Comparison of ENCODE assay signal across 15 mouse cellular contexts in genomic region chr1:127015894-127016245, GRCm38 (mm10).
DNase-seq lines count a peak whose midpoint lies in the region; ATAC-seq and TF ChIP-seq lines count a peak whose summit lies in the region.
"Had no signal": no experiment of that assay in that cellular context is flagged by ENCODE, and none has a peak within 500 bp of the region (broad histone marks: within the 10 kb centered on the region; RNA-seq: fewer than 3 reads in every experiment).

No protein-coding gene starts in this region.

- H3K4me3 ChIP-seq in forebrain, embryonic 12.5 days (replicated peaks): no peak overlapping the region
- H3K4me3 ChIP-seq in forebrain, embryonic 11.5 days (ENCODE audit: low read depth, low read length): no peak overlapping the region
- no peak overlapping the region for H3K4me3 ChIP-seq in midbrain, embryonic 13.5 days (replicated peaks)
- H3K4me3 ChIP-seq in midbrain, embryonic 11.5 days (ENCODE audit: low read depth, low read length): no peak overlapping the region
- H3K4me3 ChIP-seq in limb, embryonic 14.5 days (replicated peaks; ENCODE audit: low read length): no peak overlapping the region
- H3K4me3 ChIP-seq: liver, embryonic 13.5 days; lung, embryonic 15.5 days had no signal

- intact Hi-C loops in left cerebral cortex, postnatal 4 days (cut with DNase I): loop anchor here (5.0 to 10.0 kb wide), 2 partner anchors 189 to 441 kb away; partner anchors contain the start of gene Mgat5

- H3K4me2 ChIP-seq in forebrain, embryonic 12.5 days: no peak overlapping the region
- H3K4me2 ChIP-seq in forebrain, embryonic 11.5 days (ENCODE audit: low read depth, low read length, severe bottlenecking): no peak overlapping the region
- H3K4me2 ChIP-seq in midbrain, embryonic 13.5 days (replicated peaks): no peak overlapping the region
- no peak overlapping the region for H3K4me2 ChIP-seq in midbrain, embryonic 11.5 days
- no peak overlapping the region for H3K4me2 ChIP-seq in limb, embryonic 14.5 days (replicated peaks; ENCODE audit: low read depth, low read length, severe bottlenecking)
- H3K4me2 ChIP-seq: liver, embryonic 13.5 days; lung, embryonic 15.5 days had no signal

- no peak for DNase-seq in forebrain, embryonic 11.5 days (ENCODE audit: low spot score)
- no peak for DNase-seq in midbrain, embryonic 11.5 days (ENCODE audit: low spot score, missing footprints)
- peak; percentile 18 for DNase-seq in limb, embryonic 14.5 days (ENCODE audit: low spot score)
- DNase-seq in retina, postnatal 1 day: peak; percentile 68
- DNase-seq in right cerebral cortex, postnatal 10 days (ENCODE audit: low spot score in 2 of 2): no peak
- DNase-seq in left cerebral cortex, postnatal 4 days: no peak
- DNase-seq: adrenal gland, postnatal 14 days; cerebellum, adult 9-10 months; gastrocnemius, postnatal 14 days; kidney, adult 8-10 months; liver, embryonic 13.5 days; right cerebral cortex, adult 18-20 months had no signal

- no peak for TF ChIP-seq POLR2A in limb, embryonic 14.5 days (IDR thresholded peaks at IDR 0.05; ENCODE audit: borderline replicate concordance, extremely low read depth, insufficient read depth, insufficient read length)

- no peaks in the 10 kb centered on the region for H3K27me3 ChIP-seq in forebrain, embryonic 12.5 days
- no peaks in the 10 kb centered on the region for H3K27me3 ChIP-seq in forebrain, embryonic 11.5 days (ENCODE audit: control insufficient read depth, insufficient read depth, low read length)
- no peaks in the 10 kb centered on the region for H3K27me3 ChIP-seq in midbrain, embryonic 13.5 days
- H3K27me3 ChIP-seq in midbrain, embryonic 11.5 days (ENCODE audit: control insufficient read depth, insufficient read depth, low read length): no peaks in the 10 kb centered on the region
- H3K27me3 ChIP-seq in limb, embryonic 14.5 days (ENCODE audit: control insufficient read depth, insufficient read depth, low read length): no peaks in the 10 kb centered on the region
- H3K27me3 ChIP-seq: liver, embryonic 13.5 days; lung, embryonic 15.5 days had no signal

- 74% methylated on average over 4 of the region's 4 CpGs for WGBS in forebrain, embryonic 12.5 days
- 79% methylated on average over 4 of the region's 4 CpGs for whole genome bisulfite sequencing in forebrain, embryonic 11.5 days
- WGBS in midbrain, embryonic 13.5 days: 63% methylated on average over 4 of the region's 4 CpGs
- 87% methylated on average over 4 of the region's 4 CpGs for WGBS in midbrain, embryonic 11.5 days
- WGBS in limb, embryonic 14.5 days: 19% methylated on average over 4 of the region's 4 CpGs

- ATAC-seq in forebrain, embryonic 12.5 days (ENCODE audit: low FRiP score): 0 out of 2 replicates have a peak, but pooled peaks have one; percentile 18
- ATAC-seq in forebrain, embryonic 11.5 days (replicated peaks; ENCODE audit: low FRiP score): no peak
- ATAC-seq in midbrain, embryonic 13.5 days: 0 out of 2 replicates have a peak, but pooled peaks have one; percentile 21
- no peak for ATAC-seq in midbrain, embryonic 11.5 days (ENCODE audit: low FRiP score)
- no peak for ATAC-seq in limb, embryonic 14.5 days (ENCODE audit: low FRiP score, low read depth)

- no peaks in the 10 kb centered on the region for H3K36me3 ChIP-seq in forebrain, embryonic 12.5 days (replicated peaks)
- H3K36me3 ChIP-seq in forebrain, embryonic 11.5 days (ENCODE audit: control insufficient read depth, insufficient read depth, low read length): no peaks in the 10 kb centered on the region
- no peaks in the 10 kb centered on the region for H3K36me3 ChIP-seq in midbrain, embryonic 13.5 days
- H3K36me3 ChIP-seq in midbrain, embryonic 11.5 days (ENCODE audit: control insufficient read depth, insufficient read depth, low read length): no peaks in the 10 kb centered on the region
- H3K36me3 ChIP-seq in limb, embryonic 14.5 days (ENCODE audit: control insufficient read depth, insufficient read depth, low read length): no peaks in the 10 kb centered on the region
- H3K36me3 ChIP-seq: liver, embryonic 13.5 days; lung, embryonic 15.5 days had no signal

- no peaks in the 10 kb centered on the region for H3K9me3 ChIP-seq in forebrain, embryonic 12.5 days
- no peaks in the 10 kb centered on the region for H3K9me3 ChIP-seq in forebrain, embryonic 11.5 days (ENCODE audit: control insufficient read depth, low read length)
- no peaks in the 10 kb centered on the region for H3K9me3 ChIP-seq in midbrain, embryonic 13.5 days
- no peaks in the 10 kb centered on the region for H3K9me3 ChIP-seq in midbrain, embryonic 11.5 days (ENCODE audit: control insufficient read depth, low read length)
- no peaks in the 10 kb centered on the region for H3K9me3 ChIP-seq in limb, embryonic 14.5 days (ENCODE audit: control insufficient read depth, low read length)
- H3K9me3 ChIP-seq: liver, embryonic 13.5 days; lung, embryonic 15.5 days had no signal

- H3K4me1 ChIP-seq in forebrain, embryonic 12.5 days: peaks cover 20% of the 10 kb centered on the region
- H3K4me1 ChIP-seq in forebrain, embryonic 11.5 days (replicated peaks; ENCODE audit: control insufficient read depth, insufficient read depth, low read length): 0 out of 2 replicates have a peak, but pooled peaks cover 2% of the 10 kb centered on the region
- H3K4me1 ChIP-seq in midbrain, embryonic 13.5 days (replicated peaks): peaks cover 17% of the 10 kb centered on the region
- peaks cover 2% of the 10 kb centered on the region; the same call in 1 of the 2 replicates for H3K4me1 ChIP-seq in midbrain, embryonic 11.5 days (ENCODE audit: control insufficient read depth, insufficient read depth, low read length)
- peaks cover 12% of the 10 kb centered on the region for H3K4me1 ChIP-seq in limb, embryonic 14.5 days (ENCODE audit: control insufficient read depth, insufficient read depth, low read length)
- H3K4me1 ChIP-seq: liver, embryonic 13.5 days had no signal

- no peak overlapping the region for H3K9ac ChIP-seq in forebrain, embryonic 12.5 days
- H3K9ac ChIP-seq in forebrain, embryonic 11.5 days (ENCODE audit: low read length): no peak overlapping the region
- no peak overlapping the region for H3K9ac ChIP-seq in midbrain, embryonic 13.5 days (replicated peaks)
- no peak overlapping the region for H3K9ac ChIP-seq in midbrain, embryonic 11.5 days (ENCODE audit: low read length)
- H3K9ac ChIP-seq in limb, embryonic 14.5 days (ENCODE audit: low read depth, low read length, severe bottlenecking): no peak overlapping the region
- H3K9ac ChIP-seq: liver, embryonic 13.5 days; lung, embryonic 15.5 days had no signal

- H3K27ac ChIP-seq in forebrain, embryonic 12.5 days: peak overlapping the region; percentile 77; the same call in 1 of the 2 replicates
- no peak overlapping the region for H3K27ac ChIP-seq in forebrain, embryonic 11.5 days (ENCODE audit: low read depth, low read length)
- peak overlapping the region; percentile 70 for H3K27ac ChIP-seq in midbrain, embryonic 13.5 days
- no peak overlapping the region for H3K27ac ChIP-seq in midbrain, embryonic 11.5 days (ENCODE audit: low read depth, low read length)
- H3K27ac ChIP-seq in limb, embryonic 14.5 days (replicated peaks; ENCODE audit: low read depth, low read length): no peak overlapping the region
- H3K27ac ChIP-seq: liver, embryonic 13.5 days; lung, embryonic 15.5 days had no signal

Comparison
In these comparisons a context has a peak if more than half of its experiments do, and no peak if none do; other contexts are left out.
1. ATAC-seq: peak in forebrain, embryonic 12.5 days (single experiment) and midbrain, embryonic 13.5 days (single experiment); none in forebrain, embryonic 11.5 days (single experiment), midbrain, embryonic 11.5 days (single experiment) and limb, embryonic 14.5 days (single experiment).
2. H3K27ac ChIP-seq: peak in forebrain, embryonic 12.5 days (single experiment) and midbrain, embryonic 13.5 days (single experiment); none in forebrain, embryonic 11.5 days (single experiment), midbrain, embryonic 11.5 days (single experiment) and limb, embryonic 14.5 days (single experiment).
3. DNase-seq: peak in limb, embryonic 14.5 days (single experiment) and retina, postnatal 1 day (single experiment); none in forebrain, embryonic 11.5 days (single experiment), midbrain, embryonic 11.5 days (single experiment), right cerebral cortex, postnatal 10 days (0 of 2) and left cerebral cortex, postnatal 4 days (single experiment).